8 mouse cellular contexts compared by ENCODE assay signal in genomic region chr12:108554861-108555556, GRCm38 (mm10). TPM values are rescaled to one million over a fixed set of nuclear protein-coding genes. Genes with fewer than 3 reads are reported as not detected.
A peak's percentile ranks its signal among the peaks of the same experiment; 100 is the strongest.
DNase-seq lines count a peak whose midpoint lies in the region; ATAC-seq and TF ChIP-seq lines count a peak whose summit lies in the region.

No protein-coding gene starts in this region.

- no peaks in the 10 kb centered on the region for H3K9me3 ChIP-seq in forebrain, embryonic 14.5 days (replicated peaks; ENCODE audit: control insufficient read depth, low read length)
- no peaks in the 10 kb centered on the region for H3K9me3 ChIP-seq in intestine, postnatal 0 days (ENCODE audit: control insufficient read depth)
- no peaks in the 10 kb centered on the region for H3K9me3 ChIP-seq in midbrain, embryonic 15.5 days

- ATAC-seq in cerebellum, adult (ENCODE audit: insufficient number of reproducible peaks, low FRiP score, low TSS enrichment) = peak; percentile 45
- peak; percentile 76 for ATAC-seq in forebrain, embryonic 14.5 days
- peak; percentile 55 for ATAC-seq in intestine, postnatal 0 days
- peak; percentile 68 for ATAC-seq in midbrain, embryonic 15.5 days (replicated peaks)

- peak overlapping the region; percentile 99 for H3K4me3 ChIP-seq in forebrain, embryonic 14.5 days (ENCODE audit: low read depth, low read length)
- peak overlapping the region; percentile 80 for H3K4me3 ChIP-seq in intestine, postnatal 0 days (ENCODE audit: low read depth, low read length)
- H3K4me3 ChIP-seq in midbrain, embryonic 15.5 days = peak overlapping the region; percentile 92

- H3K36me3 ChIP-seq in forebrain, embryonic 14.5 days (ENCODE audit: control insufficient read depth, insufficient read depth, low read length) = no peaks in the 10 kb centered on the region
- H3K36me3 ChIP-seq in intestine, postnatal 0 days (ENCODE audit: control insufficient read depth, insufficient read depth) = no peaks in the 10 kb centered on the region
- no peaks in the 10 kb centered on the region for H3K36me3 ChIP-seq in midbrain, embryonic 15.5 days (replicated peaks)

- peak overlapping the region; percentile 74 for H3K4me2 ChIP-seq in forebrain, embryonic 14.5 days (ENCODE audit: low read length)
- peak overlapping the region; percentile 92 for H3K4me2 ChIP-seq in intestine, postnatal 0 days (replicated peaks; ENCODE audit: low read depth)
- peak overlapping the region; percentile 71 for H3K4me2 ChIP-seq in midbrain, embryonic 15.5 days

- H3K9ac ChIP-seq in forebrain, embryonic 14.5 days (ENCODE audit: low read length) = peak overlapping the region; percentile 99
- H3K9ac ChIP-seq in intestine, postnatal 0 days (ENCODE audit: low read depth, low read length) = peak overlapping the region; percentile 66
- H3K9ac ChIP-seq in midbrain, embryonic 15.5 days = peak overlapping the region; percentile 99

- H3K4me1 ChIP-seq in forebrain, embryonic 14.5 days (ENCODE audit: control insufficient read depth, insufficient read depth, low read length) = peaks cover 41% of the 10 kb centered on the region
- H3K4me1 ChIP-seq in intestine, postnatal 0 days (replicated peaks; ENCODE audit: control insufficient read depth, insufficient read depth, low read length) = 0 out of 2 replicates have a peak, but pooled peaks cover 2% of the 10 kb centered on the region
- peaks cover 48% of the 10 kb centered on the region for H3K4me1 ChIP-seq in midbrain, embryonic 15.5 days

- under 1% methylated on average over 55 of the region's 100 CpGs for WGBS in forebrain, embryonic 14.5 days
- under 1% methylated on average over 58 of the region's 100 CpGs for WGBS in intestine, postnatal 0 days
- WGBS in midbrain, embryonic 15.5 days = under 1% methylated on average over 90 of the region's 100 CpGs

- no peak for DNase-seq in cerebellum, postnatal 14 days
- DNase-seq in right cerebral cortex, postnatal 25 days = peak; percentile 70
- no peak for DNase-seq in right cerebral cortex, postnatal 14 days
- peak; percentile 42 for DNase-seq in forebrain, embryonic 14.5 days (ENCODE audit: low spot score)
- peak; percentile 15 to 24 for DNase-seq in urinary bladder, postnatal 36 days (ENCODE audit: low spot score in 2 of 2)

- TF ChIP-seq CTCF in intestine, postnatal 0 days (IDR thresholded peaks at IDR 0.05; ENCODE audit: low read depth) = no peak

- H3K27ac ChIP-seq in forebrain, embryonic 14.5 days (ENCODE audit: low read depth, low read length) = peak overlapping the region; percentile 93
- H3K27ac ChIP-seq in intestine, postnatal 0 days (ENCODE audit: low read depth, low read length) = 0 out of 2 replicates have a peak overlapping the region, but pooled peaks have one; percentile 47
- H3K27ac ChIP-seq in midbrain, embryonic 15.5 days = peak overlapping the region; percentile 97

- H3K27me3 ChIP-seq in forebrain, embryonic 14.5 days (replicated peaks; ENCODE audit: control insufficient read depth, insufficient read depth, low read length) = no peaks in the 10 kb centered on the region
- 0 out of 2 replicates have a peak, but pooled peaks cover 2% of the 10 kb centered on the region for H3K27me3 ChIP-seq in intestine, postnatal 0 days (replicated peaks; ENCODE audit: control insufficient read depth, insufficient read depth, low read length)
- H3K27me3 ChIP-seq in midbrain, embryonic 15.5 days (replicated peaks) = no peaks in the 10 kb centered on the region

RNA-seq across cellular contexts. Expression of gene Evl, which starts 0.5 kb away (rescaled TPM):
- polyA plus RNA-seq in forebrain, embryonic 14.5 days (2014; fragmentation: Nextera tagmentation; extraction: Ambion mirVana) = 208 and 232 TPM in 2 replicates
- 18.0 and 20.5 TPM in 2 replicates for polyA plus RNA-seq in intestine, postnatal 0 days (2015; fragmentation: Nextera tagmentation; extraction: Ambion mirVana)
- polyA plus RNA-seq in midbrain, embryonic 15.5 days (2015; fragmentation: Nextera tagmentation; extraction: Ambion mirVana) = 291 and 297 TPM in 2 replicates

Comparison
In these comparisons a context has a peak if more than half of its experiments do, and no peak if none do; other contexts are left out.
1. DNase-seq: peak in right cerebral cortex, postnatal 25 days (single experiment), forebrain, embryonic 14.5 days (single experiment) and urinary bladder, postnatal 36 days (2 of 2); none in cerebellum, postnatal 14 days (0 of 2) and right cerebral cortex, postnatal 14 days (single experiment).
2. H3K27ac ChIP-seq: peak in every context shown above with its lines; median percentile 97 in midbrain, embryonic 15.5 days; 93 in forebrain, embryonic 14.5 days; 47 in intestine, postnatal 0 days.
3. Peak in every context shown above with its lines, with median percentiles within 50 percentile points of each other: ATAC-seq, H3K4me2 ChIP-seq, H3K4me3 ChIP-seq and H3K9ac ChIP-seq.